Mouse (Mus musculus) mouse trophoblast stem cell (cell line): Measurements from ENCODE around the gene Slc34a3.

Experiments used
- in situ Hi-C, 2 experiments: fragments of 300-500 bp; cut with MseI, MboI; formaldehyde crosslinking; loops; 2 replicates in 1 of 2; 3 replicates in 1 of 2; pipeline ENCODE4 v1.15.1; 2025

Slc34a3 gene

GRCm38 (mm10) chr2:25252331-25252730 is 18.2 kb upstream of the Slc34a3 start:
- in situ Hi-C loops = no loop called here

DNA sequence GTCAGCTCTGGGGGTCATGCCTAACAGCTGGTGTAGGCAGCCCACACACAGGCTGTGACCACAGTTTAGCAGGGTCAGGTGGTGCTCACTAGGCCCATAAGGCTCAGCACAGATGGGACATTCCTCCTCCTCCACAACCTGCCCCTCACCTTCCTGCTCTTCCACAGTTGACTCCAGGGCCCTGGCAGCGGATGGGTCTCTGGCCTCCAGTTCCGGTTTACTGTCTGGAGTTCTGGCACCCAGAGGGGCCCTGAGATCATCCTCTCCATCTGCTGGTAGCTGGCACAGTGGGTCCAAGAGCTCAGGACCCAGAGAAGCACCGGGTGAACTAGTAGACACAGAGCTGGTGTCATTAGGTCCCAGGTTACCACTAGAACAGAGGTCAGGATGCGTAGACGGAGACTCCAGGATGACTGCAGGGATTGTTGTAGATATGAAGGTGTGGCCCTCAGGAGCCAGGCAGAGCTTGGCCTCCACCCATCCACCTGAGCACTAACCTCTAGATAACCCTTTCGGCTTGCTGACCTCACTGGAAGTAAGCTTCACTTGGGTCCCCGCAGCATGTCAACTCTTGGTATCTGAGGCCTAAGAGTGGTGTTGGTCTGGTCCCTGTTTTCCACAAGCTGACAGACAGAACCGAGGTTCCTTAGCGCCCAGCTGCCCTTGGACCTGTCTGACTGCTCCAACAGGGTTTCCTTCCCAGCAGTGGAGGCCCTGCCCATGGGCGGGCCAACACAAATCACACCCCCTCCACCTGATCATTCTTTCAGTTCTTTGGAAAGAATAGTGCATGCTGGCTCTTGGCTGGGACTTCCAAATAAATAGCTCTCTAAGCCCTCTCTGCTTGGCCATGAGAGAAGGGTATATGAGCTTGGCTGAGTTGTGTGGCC is 12.3 kb upstream of the Slc34a3 start, which contains the start of gene AL732309.1:
Gene AL732309.1, minus strand, starts transcription at position 681 of the 890 bp plus-strand sequence.
- in situ Hi-C loops = no loop called here

- in situ Hi-C loops = no loop called here
Measured at GRCm38 (mm10) chr2:25244144-25244543, 10.0 kb upstream of the Slc34a3 start.

- in situ Hi-C loops = no loop called here
Measured at GRCm38 (mm10) chr2:25243342-25243741, 9.2 kb upstream of the Slc34a3 start.

GRCm38 (mm10) chr2:25242101-25242506 is 7.9 kb upstream of the Slc34a3 start, which contains the start of the genes Rnf208 and Cysrt1:
Gene Rnf208 (plus strand): TSS chr2:25242255.
Gene Cysrt1 (minus strand): TSS chr2:25242452.
- in situ Hi-C loops = no loop called here

GRCm38 (mm10) chr2:25241438-25241775 is 7.2 kb upstream of the Slc34a3 start:
- in situ Hi-C loops = no loop called here

GRCm38 (mm10) chr2:25240723-25241437 is 6.7 kb upstream of the Slc34a3 start:
- in situ Hi-C loops = no loop called here

- in situ Hi-C loops = no loop called here
Measured at GRCm38 (mm10) chr2:25240310-25240709, 6.1 kb upstream of the Slc34a3 start.

GRCm38 (mm10) chr2:25239766-25240165 is 5.6 kb upstream of the Slc34a3 start:
- in situ Hi-C loops = no loop called here

DNA sequence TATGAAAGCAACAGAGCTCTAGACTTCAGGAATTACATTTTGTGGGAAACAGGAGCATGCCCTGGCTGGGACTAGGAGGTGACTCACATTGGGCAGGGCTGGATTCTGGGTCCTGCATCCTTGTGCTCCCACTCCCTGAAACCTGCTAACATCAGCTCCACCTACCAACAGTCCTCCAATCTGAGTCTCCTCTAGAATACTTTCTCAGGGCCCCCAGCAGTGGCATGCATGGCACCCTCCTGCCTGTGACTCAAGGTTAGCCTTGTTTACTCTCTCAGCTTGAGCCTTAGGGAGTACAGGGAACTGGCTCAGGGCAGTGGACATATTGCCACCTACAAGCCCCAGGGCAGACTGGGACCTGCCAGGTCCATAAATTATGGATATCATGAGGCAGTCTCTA is 3.9 kb upstream of the Slc34a3 start:
- in situ Hi-C loops = no loop called here

DNA sequence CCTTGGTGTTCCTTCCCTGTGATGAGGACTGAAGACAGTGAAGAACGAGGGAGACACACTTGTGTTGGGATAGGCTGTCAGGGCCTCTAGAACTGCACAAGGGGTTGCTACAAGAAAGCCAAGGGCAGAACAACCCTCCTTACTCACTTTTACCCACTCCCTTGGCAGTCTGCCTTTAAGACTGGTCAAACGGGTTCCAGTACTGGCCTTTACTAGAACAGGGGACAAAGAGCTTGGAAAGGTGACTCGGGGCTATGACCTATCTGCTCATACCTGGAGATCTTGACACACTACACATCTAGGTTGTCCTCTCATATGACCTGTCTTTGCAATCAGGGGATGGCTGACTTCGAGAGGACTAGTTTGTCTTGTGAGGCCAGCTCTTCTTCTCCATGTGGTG is 3.4 kb upstream of the Slc34a3 start:
- in situ Hi-C loops = no loop called here

DNA sequence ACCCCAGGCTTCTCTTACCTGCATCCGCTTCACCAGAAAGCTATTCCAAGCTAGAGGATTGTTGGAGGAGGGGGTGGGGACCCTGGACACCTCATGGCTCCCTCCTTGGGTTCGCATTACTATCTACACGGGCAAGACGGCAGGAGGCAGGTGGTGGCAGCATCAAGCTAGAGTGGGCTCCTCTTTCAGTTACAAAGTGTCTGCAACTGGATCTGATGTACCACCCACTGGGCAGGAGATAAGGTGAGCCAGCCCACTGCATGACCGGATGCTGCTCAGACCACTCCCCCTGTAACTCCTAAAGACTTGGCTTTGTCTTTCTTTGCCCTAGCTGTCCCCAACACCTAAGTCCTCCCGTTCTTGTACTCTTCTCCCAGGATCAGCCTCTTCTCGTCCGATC is 2.5 kb upstream of the Slc34a3 start, which contains the start of gene Rnf224:
Gene Rnf224, minus strand, starts transcription at position 174 of the 400 bp plus-strand sequence.
- in situ Hi-C loops = no loop called here

- in situ Hi-C loops = no loop called here
Measured at GRCm38 (mm10) chr2:25234551-25235220, 522 bp upstream of the Slc34a3 start.

DNA sequence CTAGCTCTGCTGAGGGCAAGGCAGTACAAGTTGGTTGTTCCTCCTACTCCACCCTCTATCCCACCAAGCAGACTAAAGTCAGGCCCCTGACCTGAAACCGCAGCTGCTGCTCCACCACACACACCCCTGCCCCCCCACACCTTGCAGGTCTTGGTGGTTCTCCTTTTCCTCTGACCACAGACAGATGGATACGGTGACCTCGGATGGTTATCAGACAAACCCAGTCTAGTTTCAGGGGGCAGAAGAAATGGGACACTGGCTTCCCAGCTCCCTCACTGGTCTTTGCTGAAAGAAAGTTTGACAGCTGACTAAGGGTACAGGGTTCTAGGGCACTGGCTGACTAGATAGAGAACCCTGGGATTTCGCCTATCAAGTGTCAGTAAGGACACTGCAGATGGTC is 743 bp downstream of the Slc34a3 start:
- in situ Hi-C loops = no loop called here

GRCm38 (mm10) chr2:25231038-25231437 is 3.1 kb downstream of the Slc34a3 start:
- in situ Hi-C loops = no loop called here

- in situ Hi-C loops = no loop called here
Measured at GRCm38 (mm10) chr2:25230581-25230980, 3.6 kb downstream of the Slc34a3 start.

GRCm38 (mm10) chr2:25229582-25229981 is 4.6 kb downstream of the Slc34a3 start:
- in situ Hi-C loops = no loop called here

DNA sequence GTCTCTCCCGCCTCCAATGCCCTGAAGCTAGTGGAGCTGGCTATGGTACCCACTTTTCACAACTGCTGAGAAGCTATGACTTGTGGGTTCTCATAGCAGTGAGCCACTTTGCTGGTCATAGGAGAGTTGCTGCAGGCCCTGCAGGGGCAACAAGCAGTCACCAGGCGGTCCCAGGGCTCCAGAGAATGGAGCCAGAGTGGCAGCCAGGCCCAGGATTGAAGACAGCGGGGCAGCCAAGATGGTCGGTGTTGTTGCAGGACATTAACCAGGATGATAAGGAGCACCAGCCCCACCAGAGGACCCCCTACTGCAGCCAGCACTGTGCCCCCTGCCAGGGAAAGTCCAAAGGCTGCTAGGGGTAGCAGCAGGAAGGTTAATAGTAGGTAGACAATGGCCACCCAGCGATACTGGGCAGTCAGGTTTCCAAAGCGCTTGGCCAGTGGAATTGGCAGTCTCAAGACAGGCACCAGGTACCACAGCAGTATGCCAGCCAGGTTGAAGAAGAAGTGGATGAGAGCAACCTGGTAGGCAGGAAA is 5.1 kb downstream of the Slc34a3 start:
- in situ Hi-C loops = no loop called here

DNA sequence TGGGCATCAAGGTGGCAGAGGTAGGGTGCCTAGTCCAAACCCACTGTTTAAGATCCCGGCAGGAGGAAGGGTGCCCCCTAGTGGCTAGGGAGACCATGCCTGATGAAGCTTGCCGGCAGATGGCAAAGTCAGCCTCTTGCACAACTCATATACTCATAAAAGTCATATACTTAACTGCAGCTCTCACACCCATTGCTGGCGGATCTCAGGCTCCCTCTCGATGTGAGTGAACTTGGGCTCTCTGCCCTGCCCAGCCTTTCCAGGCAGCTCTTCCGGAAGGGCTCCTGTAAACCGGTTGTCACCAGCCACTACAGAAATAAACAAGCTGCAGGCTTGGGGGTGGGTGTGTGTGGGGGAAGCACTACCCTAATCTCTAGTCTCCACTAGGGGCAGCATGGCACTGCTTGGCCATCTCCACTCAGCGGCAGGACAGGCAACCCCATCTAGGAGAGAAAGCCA is 5.7 kb downstream of the Slc34a3 start:
- in situ Hi-C loops = no loop called here

- in situ Hi-C loops = no loop called here
Measured at GRCm38 (mm10) chr2:25227406-25227805, 6.8 kb downstream of the Slc34a3 start.

DNA sequence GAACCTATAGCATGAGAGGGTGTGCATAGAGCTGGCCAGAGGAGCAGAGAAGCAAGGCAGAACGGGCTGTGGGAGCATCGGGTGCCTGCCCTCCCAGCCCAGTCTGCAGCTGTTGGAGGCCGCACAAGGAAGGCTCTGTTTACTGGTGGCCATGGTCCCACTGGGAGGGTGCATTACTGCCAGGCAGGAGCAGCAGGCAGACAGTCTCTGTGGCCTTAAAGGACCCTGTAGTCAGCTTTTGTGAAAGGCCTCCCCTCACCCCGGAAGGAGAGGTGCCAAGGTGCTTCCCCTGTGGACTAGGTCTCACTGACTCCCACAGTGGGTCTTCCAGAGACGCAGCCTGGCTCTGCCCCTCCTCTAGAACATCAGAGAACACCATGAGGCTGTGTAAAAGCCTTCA is 7.3 kb downstream of the Slc34a3 start:
- in situ Hi-C loops = no loop called here
